Mouse (Mus musculus): ENCODE results near the gene Slc35d3. TPM values are rescaled to one million over a fixed set of nuclear protein-coding genes. Genes with fewer than 3 reads are reported as not detected.

Gene Slc35d3
- polyA plus RNA-seq, 1 experiment = not detected

- no peak overlapping the region for H3K4me3 ChIP-seq (ENCODE audit: control insufficient read depth, low read depth, low read length)
Observed at GRCm38 (mm10) chr10:19811436-19812172, 39.7 kb downstream of the Slc35d3 start.

GRCm38 (mm10) chr10:19804763-19805162, 46.5 kb downstream of the Slc35d3 start:
- Histone ChIP-seq H3K27me3 (ENCODE audit: control insufficient read depth, insufficient read depth, low read length) (no peaks in the 10 kb centered on the region), H3K4me1 (ENCODE audit: control insufficient read depth, insufficient read depth, low read length) (no peaks in the 10 kb centered on the region), H3K27ac (ENCODE audit: control insufficient read depth, insufficient read depth, low read depth, low read length) (no peak overlapping the region), H3K36me3 (ENCODE audit: control insufficient read depth, insufficient read depth, low read length) (no peaks in the 10 kb centered on the region), H3K4me3 (ENCODE audit: control insufficient read depth, low read depth, low read length) (no peak overlapping the region)
- TF ChIP-seq POLR2A (IDR thresholded peaks at IDR 0.05; ENCODE audit: control insufficient read depth, low read depth, low read length) (no peak), CTCF (IDR thresholded peaks at IDR 0.05; ENCODE audit: control insufficient read depth, insufficient read depth, insufficient replicate concordance, low read depth, low read length) (no peak)

More at GRCm38 (mm10) chr10:19811436-19812172, 39.7 kb downstream of the Slc35d3 start:
- Histone ChIP-seq H3K36me3 (ENCODE audit: control insufficient read depth, insufficient read depth, low read length) (no peaks in the 10 kb centered on the region), H3K4me1 (ENCODE audit: control insufficient read depth, insufficient read depth, low read length) (no peaks in the 10 kb centered on the region), H3K27me3 (ENCODE audit: control insufficient read depth, insufficient read depth, low read length) (no peaks in the 10 kb centered on the region), H3K27ac (ENCODE audit: control insufficient read depth, insufficient read depth, low read depth, low read length) (no peak overlapping the region)
- no peak for TF ChIP-seq POLR2A (IDR thresholded peaks at IDR 0.05; ENCODE audit: control insufficient read depth, low read depth, low read length)

- Histone ChIP-seq H3K4me3 (ENCODE audit: control insufficient read depth, low read depth, low read length) (no peak overlapping the region), H3K36me3 (ENCODE audit: control insufficient read depth, insufficient read depth, low read length) (no peaks in the 10 kb centered on the region), H3K27me3 (ENCODE audit: control insufficient read depth, insufficient read depth, low read length) (no peaks in the 10 kb centered on the region), H3K4me1 (ENCODE audit: control insufficient read depth, insufficient read depth, low read length) (no peaks in the 10 kb centered on the region), H3K27ac (ENCODE audit: control insufficient read depth, insufficient read depth, low read depth, low read length) (no peak overlapping the region)
- TF ChIP-seq POLR2A (IDR thresholded peaks at IDR 0.05; ENCODE audit: control insufficient read depth, low read depth, low read length) (no peak), CTCF (IDR thresholded peaks at IDR 0.05; ENCODE audit: control insufficient read depth, insufficient read depth, insufficient replicate concordance, low read depth, low read length) (no peak)
Observed at GRCm38 (mm10) chr10:19802958-19803357, 48.3 kb downstream of the Slc35d3 start.

Other genes with a start within 250 kb of the Slc35d3 start
- not detected in 2 replicates for gene Il22ra2, start 229.5 kb downstream of the Slc35d3 start, polyA plus RNA-seq (2012; rRNA removed)
- 0.64 and 1.0 TPM in 2 replicates for gene Il20ra, start 138.9 kb downstream of the Slc35d3 start, polyA plus RNA-seq (2012; rRNA removed)
- 16.3 and 19.8 TPM in 2 replicates for gene Pex7, start 56.2 kb upstream of the Slc35d3 start, polyA plus RNA-seq (2012; rRNA removed)
- 0.93 and 1.0 TPM in 2 replicates for gene Map3k5, start 83.0 kb upstream of the Slc35d3 start, polyA plus RNA-seq (2012; rRNA removed)

Data from testis, adult 2 months (tissue).